Mouse (Mus musculus) neural tube, embryonic 12.5 days (tissue): ENCODE measurements around the gene Msi2. TPM values are rescaled to one million over a fixed set of nuclear protein-coding genes. Genes with fewer than 3 reads are reported as not detected.

Source experiments
- ATAC-seq: fragments of 200-750 bp; cut with Nextera tagmentation; 2 replicates; pipeline ENCODE4 v1.8.0; 2017; ENCODE audit warnings: low read depth, mild to moderate bottlenecking, moderate TSS enrichment, moderate library complexity; ENCODE audit not compliant: low FRiP score
- H3K27ac ChIP-seq: fragments of 300-500 bp; sonication (generic); 2 replicates; pipeline ENCODE4 v1.5.1; 2016
- H3K27me3 ChIP-seq: fragments of 300-500 bp; sonication (generic); replicated peaks from 2 replicates; pipeline ENCODE4 v1.6.1; 2016; ENCODE audit warnings: mild to moderate bottlenecking
- H3K36me3 ChIP-seq: fragments of 300-500 bp; sonication (generic); 2 replicates; pipeline ENCODE4 v1.6.1; 2016; ENCODE audit warnings: mild to moderate bottlenecking
- H3K4me1 ChIP-seq: fragments of 300-500 bp; sonication (generic); 2 replicates; pipeline ENCODE4 v1.6.1; 2016
- H3K4me2 ChIP-seq: fragments of 300-500 bp; sonication (generic); replicated peaks from 2 replicates; pipeline ENCODE4 v1.6.1; 2016; ENCODE audit warnings: mild to moderate bottlenecking
- H3K4me3 ChIP-seq: fragments of 300-500 bp; sonication (generic); 2 replicates; pipeline ENCODE4 v1.5.1; 2016
- H3K9ac ChIP-seq: fragments of 300-500 bp; sonication (generic); 2 replicates; pipeline ENCODE4 v1.6.1; 2016; ENCODE audit warnings: mild to moderate bottlenecking
- H3K9me3 ChIP-seq: fragments of 300-500 bp; sonication (generic); 2 replicates; pipeline ENCODE4 v1.6.1; 2016; ENCODE audit warnings: mild to moderate bottlenecking
- WGBS: fragments of 180-500 bp; shearing (Covaris S2); methylation state at CpG from one replicate; pipeline ENCODE4 v1.1.7; 2016; 5-methylcytosine and 5-hydroxymethylcytosine counted together
- polyA plus RNA-seq: library from polyadenylated mRNA; unstranded; fragments of >200 nt; fragmentation: Nextera tagmentation; extraction: Ambion mirVana; gene quantifications from 2 replicates; pipeline ENCODE4 v1.2.1, GENCODE M21; 2016

The Msi2 gene
- polyA plus RNA-seq, 1 experiment from 2014 or later = 27.9 TPM

DNA sequence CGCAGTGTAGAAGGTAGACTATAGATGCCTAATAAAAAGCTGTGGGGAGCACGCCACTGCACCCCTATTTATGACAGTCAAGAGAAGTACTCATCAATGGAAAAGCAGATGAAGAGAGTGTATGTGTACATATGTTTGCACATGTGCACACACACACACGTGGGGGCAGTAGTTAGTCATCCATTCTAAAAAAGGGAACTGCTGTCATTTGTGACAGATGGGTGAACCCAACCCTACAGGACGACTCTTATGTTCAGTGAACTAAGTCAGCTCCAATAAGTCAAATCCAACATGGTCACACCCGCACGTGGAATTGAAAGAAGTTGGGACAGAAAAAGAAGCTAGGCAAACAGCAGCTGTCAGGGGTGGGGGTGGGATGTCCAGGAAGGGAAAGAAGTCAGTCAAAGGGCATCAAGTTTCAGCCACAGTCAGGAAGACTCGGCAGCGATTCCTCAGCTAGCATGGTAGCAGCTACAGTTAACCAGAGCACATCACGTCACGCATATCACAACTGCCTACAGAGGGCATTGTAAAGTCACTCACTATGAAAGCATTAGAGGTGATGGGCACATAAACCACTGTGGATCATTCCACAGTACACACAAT, 158.8 kb downstream of the Msi2 start:
- H3K4me1 ChIP-seq = peaks cover 82% of the 10 kb centered on the region
- no peak overlapping the region for H3K4me3 ChIP-seq
- 39% methylated on average over 10 of the region's 10 CpGs for WGBS
- no peak overlapping the region for H3K9ac ChIP-seq
- no peaks in the 10 kb centered on the region for H3K9me3 ChIP-seq
- no peak overlapping the region for H3K27ac ChIP-seq
- no peak for ATAC-seq
- no peak overlapping the region for H3K4me2 ChIP-seq
- no peaks in the 10 kb centered on the region for H3K36me3 ChIP-seq
- H3K27me3 ChIP-seq = no peaks in the 10 kb centered on the region

DNA sequence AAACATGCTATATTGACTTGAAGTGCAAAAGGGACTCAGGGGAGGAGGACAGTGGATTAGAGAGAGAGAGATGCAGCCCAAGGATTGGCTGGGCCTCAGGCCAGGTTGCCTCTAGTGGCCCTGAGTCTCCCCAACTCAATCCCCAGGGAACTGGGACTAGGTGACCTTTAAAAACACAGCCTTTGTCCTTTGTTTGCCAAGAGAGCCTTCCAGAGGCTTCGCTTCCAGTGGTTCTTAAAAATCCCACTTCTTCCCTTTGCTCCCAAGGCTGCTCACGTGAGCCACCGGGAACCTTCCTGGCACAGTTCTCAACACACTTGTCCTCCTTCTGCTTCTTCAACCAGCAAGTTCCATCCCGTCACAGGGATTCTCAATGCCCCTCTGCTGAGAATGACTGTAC, 159.6 kb downstream of the Msi2 start:
- Histone ChIP-seq H3K4me3 (no peak overlapping the region), H3K9me3 (no peaks in the 10 kb centered on the region), H3K27ac (no peak overlapping the region), H3K9ac (no peak overlapping the region), H3K4me2 (no peak overlapping the region), H3K4me1 (peaks cover 87% of the 10 kb centered on the region), H3K36me3 (no peaks in the 10 kb centered on the region), H3K27me3 (no peaks in the 10 kb centered on the region)
- WGBS = 84% methylated on average over 4 of the region's 4 CpGs
- ATAC-seq = no peak

DNA sequence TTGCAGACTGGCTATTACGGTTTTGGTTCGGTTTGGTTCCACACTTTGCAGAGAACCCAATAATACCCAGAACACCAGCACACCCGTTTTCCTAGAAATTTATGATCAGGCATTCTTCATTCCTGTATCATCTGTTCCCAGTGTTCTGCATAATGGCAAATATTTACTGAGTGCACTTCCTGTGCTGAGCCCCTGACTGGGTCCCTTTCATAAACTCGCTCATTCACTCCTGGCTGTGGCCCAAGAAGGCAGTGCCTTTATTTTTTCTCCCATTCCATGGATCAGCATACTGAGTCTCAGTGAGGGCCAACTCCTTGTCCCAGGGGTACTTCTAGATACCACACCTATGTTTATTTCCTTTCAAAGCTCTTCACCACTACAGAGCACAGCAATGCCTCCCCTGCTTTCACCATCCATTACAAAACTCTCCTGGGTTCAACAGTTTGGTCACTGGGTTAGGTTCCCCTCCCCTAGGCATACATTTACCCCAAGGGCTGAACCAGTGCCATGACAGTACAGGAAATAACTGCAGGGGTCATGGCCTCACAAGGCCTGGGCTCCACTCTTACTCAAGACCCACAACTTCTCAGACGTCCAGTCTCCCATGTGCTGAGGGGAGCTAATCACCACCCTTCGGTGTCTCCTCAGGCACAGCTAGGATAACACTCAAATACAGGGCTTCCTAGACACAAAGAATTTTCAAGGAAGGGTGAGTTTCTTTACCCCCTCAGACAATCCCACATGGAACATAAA, 160.3 kb downstream of the Msi2 start:
- H3K27ac ChIP-seq = no peak overlapping the region
- no peak overlapping the region for H3K4me2 ChIP-seq
- no peaks in the 10 kb centered on the region for H3K36me3 ChIP-seq
- no peak overlapping the region for H3K4me3 ChIP-seq
- ATAC-seq = no peak
- H3K4me1 ChIP-seq = peaks cover 94% of the 10 kb centered on the region
- no peaks in the 10 kb centered on the region for H3K9me3 ChIP-seq
- H3K9ac ChIP-seq = no peak overlapping the region
- WGBS = 53% methylated on average over 6 of the region's 6 CpGs
- no peaks in the 10 kb centered on the region for H3K27me3 ChIP-seq

DNA sequence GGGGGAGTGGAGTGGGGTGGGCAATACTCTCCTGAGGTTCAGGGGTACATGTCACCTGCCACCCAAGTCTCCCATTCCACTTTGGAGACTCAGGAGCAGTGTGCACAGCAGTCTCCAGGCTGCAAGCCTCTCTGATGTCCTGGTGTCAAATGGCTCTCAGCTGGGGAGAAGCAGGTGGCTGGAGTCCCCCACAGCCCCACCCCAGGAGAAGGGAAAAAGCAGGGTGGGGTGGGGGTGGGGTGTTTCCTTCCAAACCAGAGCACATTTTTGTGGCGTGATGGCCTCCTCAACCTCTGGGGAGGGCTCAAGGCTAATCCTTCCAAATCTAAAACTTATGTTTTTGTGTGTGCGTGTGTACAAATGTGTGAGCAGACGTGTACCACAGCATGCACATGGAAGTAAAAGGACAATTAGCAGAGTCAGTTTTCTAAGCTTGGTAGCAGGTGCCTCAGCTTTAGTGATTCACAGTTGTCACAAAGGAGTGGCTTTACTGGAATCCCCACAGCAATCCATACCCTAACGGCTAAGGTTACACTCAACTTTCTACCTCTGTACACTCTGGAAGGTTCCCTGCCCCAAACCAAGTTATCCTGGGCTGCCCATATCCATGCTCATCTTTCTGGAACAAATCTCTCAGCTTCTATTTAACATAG, 161.1 kb downstream of the Msi2 start:
- Histone ChIP-seq H3K9me3 (no peaks in the 10 kb centered on the region), H3K4me2 (no peak overlapping the region), H3K4me3 (no peak overlapping the region), H3K9ac (no peak overlapping the region), H3K27me3 (no peaks in the 10 kb centered on the region), H3K27ac (no peak overlapping the region), H3K36me3 (no peaks in the 10 kb centered on the region), H3K4me1 (peaks cover 95% of the 10 kb centered on the region)
- 58% methylated on average over 4 of the region's 4 CpGs for WGBS
- ATAC-seq = no peak

DNA sequence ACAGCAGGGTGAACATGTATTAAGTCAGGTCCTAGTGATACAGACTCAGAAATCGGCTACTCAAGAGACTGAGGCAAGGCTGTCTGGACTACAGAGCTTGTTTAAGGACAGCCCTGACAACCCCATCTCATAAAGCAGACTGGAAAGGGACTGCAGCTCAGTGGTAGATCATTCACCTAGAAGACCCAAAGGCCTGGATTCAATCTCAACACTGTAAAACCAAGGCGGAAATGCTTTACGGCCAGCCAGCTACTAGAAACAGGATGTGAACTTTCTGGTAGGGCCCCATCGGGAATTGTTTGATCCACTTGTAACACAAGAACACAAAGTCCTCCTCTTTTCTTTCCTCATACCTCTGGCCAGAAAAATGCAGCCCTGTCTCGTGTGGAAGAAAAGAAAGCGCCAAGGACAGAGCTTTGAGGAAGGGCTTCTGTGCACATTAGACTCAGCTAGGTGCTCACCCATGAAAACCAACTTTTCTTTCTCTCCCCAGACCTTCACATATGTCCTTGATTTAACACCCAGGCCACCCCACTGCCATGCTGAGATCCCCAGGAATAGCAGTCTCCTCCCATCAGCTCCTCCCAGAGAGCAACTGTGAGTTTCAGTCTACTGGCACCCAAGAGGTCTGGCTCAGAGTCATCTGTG, 162.3 kb downstream of the Msi2 start:
- no peak for ATAC-seq

DNA sequence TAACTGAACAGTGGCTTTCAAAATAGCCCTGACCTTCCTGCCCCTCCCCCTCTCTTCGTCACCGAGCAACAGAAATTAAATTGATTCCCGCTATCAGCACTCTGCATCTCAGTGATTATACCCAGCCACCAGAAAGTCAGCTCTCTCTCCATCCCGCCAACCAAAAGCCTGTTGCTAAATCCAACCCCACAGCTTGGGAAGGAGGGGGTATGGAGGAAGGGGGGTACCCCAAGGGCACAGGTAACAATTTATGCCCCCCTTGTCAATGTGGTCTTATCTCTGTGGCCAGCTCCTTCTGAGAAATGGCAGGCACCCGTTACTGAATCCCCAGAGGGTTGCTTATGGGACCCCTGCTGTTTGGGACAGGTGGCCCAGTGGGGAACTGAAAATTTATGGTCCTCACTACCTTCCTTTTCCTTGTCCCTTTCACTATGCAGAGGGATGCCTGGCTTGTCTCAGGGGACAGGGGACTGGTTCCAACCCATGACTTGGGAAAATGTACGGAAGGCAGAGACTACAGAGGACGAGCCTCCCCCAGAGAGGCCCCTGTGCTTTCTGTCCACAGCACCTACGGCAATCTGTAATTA, 163.0 kb downstream of the Msi2 start:
- Histone ChIP-seq H3K36me3 (no peaks in the 10 kb centered on the region), H3K27ac (0 out of 2 replicates have a peak overlapping the region, but pooled peaks have one; percentile 18), H3K4me3 (no peak overlapping the region), H3K9me3 (no peaks in the 10 kb centered on the region), H3K4me1 (peaks cover 94% of the 10 kb centered on the region), H3K9ac (no peak overlapping the region), H3K27me3 (no peaks in the 10 kb centered on the region), H3K4me2 (peak overlapping the region; percentile 9; the same call in 1 of the 2 replicates)
- WGBS = 25% methylated on average over 8 of the region's 8 CpGs
- ATAC-seq = no peak

More for the DNA sequence above, 162.3 kb downstream of the Msi2 start:
- peak overlapping the region; percentile 9; the same call in 1 of the 2 replicates for H3K4me2 ChIP-seq
- H3K27me3 ChIP-seq = no peaks in the 10 kb centered on the region
- H3K4me1 ChIP-seq = peaks cover 94% of the 10 kb centered on the region
- WGBS = 34% methylated on average over 6 of the region's 6 CpGs
- no peak overlapping the region for H3K4me3 ChIP-seq
- H3K9me3 ChIP-seq = no peaks in the 10 kb centered on the region
- 0 out of 2 replicates have a peak overlapping the region, but pooled peaks have one; percentile 18 for H3K27ac ChIP-seq
- no peak overlapping the region for H3K9ac ChIP-seq
- H3K36me3 ChIP-seq = no peaks in the 10 kb centered on the region

DNA sequence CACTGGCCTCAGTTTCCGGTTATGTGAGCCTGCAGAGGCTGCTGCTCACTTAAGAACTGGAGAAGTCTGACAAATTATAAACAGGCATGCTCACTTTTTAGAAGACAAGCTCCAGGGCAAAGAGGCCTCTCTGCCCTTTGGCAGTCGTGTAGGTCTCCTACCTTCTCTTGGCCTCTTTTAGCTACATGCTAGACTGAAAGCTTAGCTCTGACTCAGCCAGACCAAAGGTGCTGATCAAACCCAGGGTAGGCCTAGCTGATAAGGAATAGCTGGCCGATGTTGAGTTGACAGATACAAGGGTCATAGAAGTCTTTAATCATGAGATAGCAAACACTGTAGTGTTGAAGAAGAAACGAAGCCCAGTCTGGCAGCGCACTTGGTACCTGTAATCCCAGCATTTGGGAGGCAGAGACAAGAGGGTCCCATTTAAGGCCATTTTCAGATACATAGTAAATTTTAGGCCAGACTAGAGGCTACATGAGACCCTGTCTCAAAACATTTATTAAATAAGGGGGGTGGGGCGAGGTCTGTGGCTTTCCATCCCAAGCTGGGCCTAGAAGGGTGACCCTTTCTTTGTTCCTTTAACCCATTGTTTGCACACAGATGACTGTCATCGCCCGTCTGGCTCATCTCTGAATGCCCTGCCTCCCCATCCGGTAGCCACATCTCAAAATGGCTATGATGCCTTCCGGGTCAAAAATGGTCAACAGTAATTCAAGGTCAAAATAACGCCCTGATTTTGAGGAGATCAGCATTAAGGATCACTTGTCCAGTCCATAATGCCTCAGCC, 164.6 kb downstream of the Msi2 start:
- H3K4me1 ChIP-seq = peaks cover 96% of the 10 kb centered on the region
- H3K27me3 ChIP-seq = no peaks in the 10 kb centered on the region
- H3K36me3 ChIP-seq = no peaks in the 10 kb centered on the region
- 0 out of 2 replicates have a peak overlapping the region, but pooled peaks have one; percentile 46 for H3K27ac ChIP-seq
- H3K4me3 ChIP-seq = no peak overlapping the region
- no peak for ATAC-seq
- H3K9ac ChIP-seq = 0 out of 2 replicates have a peak overlapping the region, but pooled peaks have one; percentile 13
- peak overlapping the region; percentile 27; the same call in 1 of the 2 replicates for H3K4me2 ChIP-seq
- WGBS = 65% methylated on average over 11 of the region's 11 CpGs
- H3K9me3 ChIP-seq = no peaks in the 10 kb centered on the region

DNA sequence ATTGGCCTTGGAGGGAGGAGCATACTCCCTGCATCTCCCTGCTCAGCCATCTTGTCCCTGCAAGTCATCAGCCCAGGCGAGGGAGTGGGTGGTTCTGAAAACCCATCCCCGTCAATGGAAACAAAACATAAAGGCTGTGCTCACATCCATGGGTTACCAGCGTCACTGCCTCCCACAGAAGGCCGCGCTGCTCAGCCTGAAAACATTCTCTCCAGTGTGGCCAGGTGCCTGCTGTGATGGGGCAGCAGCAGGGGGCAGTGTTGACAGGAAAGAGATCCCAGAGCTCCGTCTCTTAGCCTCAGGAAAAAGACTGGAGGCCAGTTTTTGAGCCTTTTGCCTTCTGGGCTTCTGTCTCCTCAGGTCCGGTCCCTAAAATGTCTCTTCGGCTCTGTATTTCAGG, 165.3 kb downstream of the Msi2 start:
- H3K4me1 ChIP-seq = peaks cover 96% of the 10 kb centered on the region
- no peak overlapping the region for H3K4me3 ChIP-seq
- H3K4me2 ChIP-seq = peak overlapping the region; percentile 27; the same call in 1 of the 2 replicates
- no peaks in the 10 kb centered on the region for H3K36me3 ChIP-seq
- H3K9ac ChIP-seq = 0 out of 2 replicates have a peak overlapping the region, but pooled peaks have one; percentile 13
- H3K9me3 ChIP-seq = no peaks in the 10 kb centered on the region
- H3K27ac ChIP-seq = 0 out of 2 replicates have a peak overlapping the region, but pooled peaks have one; percentile 46
- WGBS = 20% methylated on average over 8 of the region's 8 CpGs
- no peak for ATAC-seq
- H3K27me3 ChIP-seq = no peaks in the 10 kb centered on the region

DNA sequence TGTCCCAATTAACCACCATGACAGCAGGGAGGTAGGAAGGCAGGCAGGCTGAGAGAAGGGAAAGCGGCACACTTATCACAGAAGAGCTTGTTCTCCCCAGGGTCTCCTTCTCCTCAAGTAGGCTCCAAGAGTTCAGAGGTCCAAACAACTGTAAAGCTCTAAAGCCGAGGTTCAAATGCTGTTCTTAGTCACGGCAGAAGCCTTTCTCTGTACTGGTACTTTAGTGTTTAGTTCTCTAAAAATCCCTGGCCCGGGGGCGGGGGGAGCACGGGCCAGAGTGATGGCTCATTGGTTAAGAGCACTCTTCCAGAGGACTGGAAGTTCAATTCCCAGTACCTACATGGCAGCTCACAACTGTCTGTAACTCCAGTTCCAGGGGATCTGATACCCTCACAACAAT, 165.9 kb downstream of the Msi2 start:
- Histone ChIP-seq H3K27me3 (no peaks in the 10 kb centered on the region), H3K27ac (no peak overlapping the region), H3K36me3 (no peaks in the 10 kb centered on the region), H3K4me3 (no peak overlapping the region), H3K4me2 (no peak overlapping the region), H3K9me3 (no peaks in the 10 kb centered on the region), H3K9ac (no peak overlapping the region), H3K4me1 (peaks cover 95% of the 10 kb centered on the region)
- no peak for ATAC-seq
- 68% methylated on average over 6 of the region's 6 CpGs for WGBS

DNA sequence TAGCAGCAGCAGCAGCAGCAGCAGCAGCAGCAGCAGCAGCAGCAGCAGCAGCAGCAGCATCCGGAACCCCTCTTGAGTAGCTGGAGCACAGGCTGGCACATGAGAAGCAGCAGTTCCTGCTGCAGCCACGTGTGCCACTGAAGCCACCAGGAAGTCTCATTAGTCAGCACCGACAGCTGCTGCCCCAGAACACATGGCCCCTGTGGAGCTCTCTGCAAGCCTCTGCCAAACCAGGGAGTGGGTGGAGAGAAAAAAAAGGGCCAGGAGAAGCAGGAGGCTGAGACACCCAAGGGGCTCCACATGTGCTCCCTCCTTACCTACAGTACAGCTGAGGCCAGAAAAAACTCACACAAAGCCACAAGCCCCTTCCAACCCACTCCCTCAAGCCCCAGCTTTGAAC, 167.3 kb downstream of the Msi2 start:
- 11% methylated on average over 3 of the region's 3 CpGs for WGBS
- no peak overlapping the region for H3K4me2 ChIP-seq

More for the DNA sequence above, 167.3 kb downstream of the Msi2 start:
- H3K9ac ChIP-seq = peak overlapping the region; percentile 33; the same call in 1 of the 2 replicates
- no peak overlapping the region for H3K4me3 ChIP-seq
- H3K36me3 ChIP-seq = no peaks in the 10 kb centered on the region
- H3K4me1 ChIP-seq = peaks cover 92% of the 10 kb centered on the region
- H3K27ac ChIP-seq = peak overlapping the region; percentile 32; the same call in 1 of the 2 replicates
- no peaks in the 10 kb centered on the region for H3K9me3 ChIP-seq
- H3K27me3 ChIP-seq = no peaks in the 10 kb centered on the region
- ATAC-seq = no peak
